Mouse (Mus musculus) heart, postnatal 0 days (tissue): Measurements from ENCODE around the gene Ang.

Source experiments
- CTCF ChIP-seq: IDR thresholded peaks from 2 replicates; pipeline ENCODE4 v1.5.1; 2016; ENCODE audit warnings: antibody characterized with exemption, control low read depth, low read depth
- EP300 ChIP-seq: IDR thresholded peaks from 2 replicates; pipeline ENCODE4 v1.6.1; 2016; ENCODE audit warnings: antibody characterized with exemption, low read depth

DNA sequence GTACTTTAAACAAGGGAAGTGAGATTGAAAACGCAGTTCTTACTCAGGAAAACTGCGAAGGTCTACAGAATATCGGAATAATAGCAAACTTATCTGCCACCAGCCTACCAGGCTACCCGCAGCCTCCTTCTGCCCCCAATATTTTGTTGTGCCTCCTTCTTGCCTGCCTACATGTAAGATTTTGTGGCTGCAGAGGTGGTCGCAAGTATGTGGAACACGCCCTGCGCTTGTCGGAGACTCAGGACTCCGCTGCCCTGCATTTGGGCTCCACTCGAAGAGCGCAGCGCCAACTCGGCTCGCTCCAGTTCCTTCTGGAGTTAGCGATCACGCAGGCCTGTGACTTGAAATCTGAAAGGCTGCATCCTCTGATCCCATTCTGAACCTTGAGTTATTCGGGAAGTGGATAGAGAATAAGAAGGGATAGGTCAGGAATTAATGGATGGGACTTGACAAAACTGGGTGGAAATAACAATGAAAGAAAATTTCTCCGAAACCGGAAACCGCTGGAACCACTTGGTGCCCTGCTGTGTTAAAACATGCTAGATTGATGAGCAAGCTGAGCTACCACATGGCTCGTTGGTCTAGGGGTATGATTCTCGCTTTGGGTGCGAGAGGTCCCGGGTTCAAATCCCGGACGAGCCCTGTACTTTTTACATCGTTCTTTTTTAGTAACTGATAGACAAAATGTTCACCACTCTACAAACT is 721 bp upstream of the Ang start:
- no peak for TF ChIP-seq CTCF
- TF ChIP-seq EP300: no peak; the same call in 1 of the 2 replicates
